Mouse (Mus musculus) forebrain, embryonic 14.5 days (tissue): ENCODE measurements around the gene Ackr2. TPM values are rescaled to one million over a fixed set of nuclear protein-coding genes. Genes with fewer than 3 reads are reported as not detected.

Experiments
- ATAC-seq: fragments of 200-750 bp; cut with Nextera tagmentation; 2 replicates; pipeline ENCODE4 v1.8.0; 2017; ENCODE audit warnings: mild to moderate bottlenecking, moderate library complexity
- DNase-seq: peaks from one replicate; pipeline ENCODE4 v3.0.0-alpha.2; 2015; ENCODE audit warnings: low spot score
- H3K27ac ChIP-seq: fragments of 300-500 bp; sonication (generic); 2 replicates; pipeline ENCODE4 v1.5.1; 2014; ENCODE audit warnings: low read depth, mild to moderate bottlenecking, control low read depth, low read length, moderate library complexity
- H3K27me3 ChIP-seq: fragments of 300-500 bp; sonication (generic); replicated peaks from 2 replicates; pipeline ENCODE4 v1.6.1; 2014; ENCODE audit warnings: low read length, control low read depth, mixed read lengths; ENCODE audit not compliant: control insufficient read depth, insufficient read depth
- H3K36me3 ChIP-seq: fragments of 300-500 bp; sonication (generic); 2 replicates; pipeline ENCODE4 v1.6.1; 2014; ENCODE audit warnings: low read length, control low read depth; ENCODE audit not compliant: control insufficient read depth, insufficient read depth
- H3K4me1 ChIP-seq: fragments of 300-500 bp; sonication (generic); 2 replicates; pipeline ENCODE4 v1.6.1; 2014; ENCODE audit warnings: antibody characterized with exemption, low read length, control low read depth; ENCODE audit not compliant: control insufficient read depth, insufficient read depth
- H3K4me2 ChIP-seq: fragments of 300-500 bp; sonication (generic); 2 replicates; pipeline ENCODE4 v1.6.1; 2014; ENCODE audit warnings: mild to moderate bottlenecking, control low read depth, low read length
- H3K4me3 ChIP-seq: fragments of 300-500 bp; sonication (generic); 2 replicates; pipeline ENCODE4 v1.5.1; 2014; ENCODE audit warnings: low read depth, low read length, control low read depth
- H3K9ac ChIP-seq: fragments of 300-500 bp; sonication (generic); 2 replicates; pipeline ENCODE4 v1.6.1; 2014; ENCODE audit warnings: mild to moderate bottlenecking, low read length, control low read depth, moderate library complexity
- H3K9me3 ChIP-seq: fragments of 300-500 bp; sonication (generic); replicated peaks from 2 replicates; pipeline ENCODE4 v1.6.1; 2016; ENCODE audit warnings: low read length, control low read depth, mixed read lengths; ENCODE audit not compliant: control insufficient read depth
- WGBS: fragments of 180-500 bp; shearing (Covaris S2); extraction: QIAGEN DNeasy Blood & Tissue Kit; methylation state at CpG from one replicate; pipeline ENCODE4 v1.1.7; 2014; 5-methylcytosine and 5-hydroxymethylcytosine counted together
- polyA plus RNA-seq: library from polyadenylated mRNA; unstranded; fragments of >200 nt; fragmentation: Nextera tagmentation; extraction: Ambion mirVana; gene quantifications from 2 replicates; pipeline ENCODE4 v1.2.1, GENCODE M21; 2014

Ackr2 gene
- polyA plus RNA-seq, 1 experiment from 2014 or later, result 2.0 TPM

DNA sequence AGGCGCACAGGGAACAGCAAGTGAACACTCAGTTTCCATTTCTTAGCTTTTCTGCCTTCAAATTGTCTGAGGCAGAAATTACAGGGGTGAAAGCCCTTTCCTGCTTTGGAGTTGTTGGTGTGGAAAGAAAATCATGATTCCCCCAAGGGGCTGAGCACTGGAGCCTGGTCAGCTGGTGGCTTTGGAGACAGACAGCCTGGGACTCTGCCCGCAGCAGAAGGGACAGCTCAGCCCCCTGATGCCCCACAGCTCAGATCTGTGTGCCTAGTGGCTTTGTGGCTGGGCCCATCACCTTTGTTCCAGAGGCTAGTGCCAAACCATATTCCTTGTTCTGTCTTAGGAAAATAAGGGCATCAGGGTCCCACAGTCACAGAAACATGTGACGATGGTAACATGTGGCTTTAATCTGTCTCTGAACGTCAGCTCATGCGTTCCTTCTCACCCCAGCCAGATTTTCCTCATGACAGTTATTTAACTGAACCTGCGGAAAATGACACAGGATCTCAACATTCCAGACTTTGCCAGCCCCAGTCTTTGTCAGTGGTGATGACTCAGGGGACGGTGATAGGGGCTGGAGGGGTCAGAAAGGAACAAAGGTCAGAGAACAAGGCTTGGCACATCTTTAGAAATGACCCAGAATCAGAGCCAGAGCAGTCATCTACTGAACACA, 61.9 kb downstream of the Ackr2 start:
- Histone ChIP-seq H3K4me1 (no peaks in the 10 kb centered on the region), H3K9ac (no peak overlapping the region), H3K27ac (no peak overlapping the region), H3K9me3 (no peaks in the 10 kb centered on the region), H3K36me3 (no peaks in the 10 kb centered on the region), H3K27me3 (no peaks in the 10 kb centered on the region), H3K4me3 (no peak overlapping the region), H3K4me2 (no peak overlapping the region)
- ATAC-seq (no peak), DNase-seq (no peak)
- WGBS, result 72% methylated on average over 7 of the region's 7 CpGs

Other genes starting within 250 kb of the Ackr2 start
- 20.5 and 24.1 TPM in 2 replicates for gene Sec22c, start 192.9 kb upstream of the Ackr2 start, polyA plus RNA-seq
- 149 and 186 TPM in 2 replicates for gene Ss18l2, start 188.0 kb upstream of the Ackr2 start, polyA plus RNA-seq
- 41.5 and 53.0 TPM in 2 replicates for gene Nktr, start 179.2 kb upstream of the Ackr2 start, polyA plus RNA-seq
- gene Zfp651, start 139.0 kb upstream of the Ackr2 start, polyA plus RNA-seq, result 7.4 and 9.5 TPM in 2 replicates
- 0.49 and 0.60 TPM in 2 replicates for gene Klhl40, start 120.7 kb upstream of the Ackr2 start, polyA plus RNA-seq
- gene Hhatl, start 105.8 kb upstream of the Ackr2 start, polyA plus RNA-seq, result not detected in 2 replicates
- gene Ccdc13, start 58.9 kb upstream of the Ackr2 start, polyA plus RNA-seq, result 2.7 and 3.0 TPM in 2 replicates
- gene Higd1a, start 40.0 kb upstream of the Ackr2 start, polyA plus RNA-seq, result 114 and 151 TPM in 2 replicates
- gene Cyp8b1, start 17.9 kb downstream of the Ackr2 start, polyA plus RNA-seq, result not detected in 2 replicates
- gene Fam198a, start 52.6 kb downstream of the Ackr2 start, polyA plus RNA-seq, result 0.89 and 1.3 TPM in 2 replicates
- gene Pomgnt2, start 98.8 kb downstream of the Ackr2 start, polyA plus RNA-seq, result 16.1 and 22.0 TPM in 2 replicates
- 36.9 and 53.2 TPM in 2 replicates for gene Snrk, start 218.9 kb downstream of the Ackr2 start, polyA plus RNA-seq